Mouse (Mus musculus) mouse trophoblast stem cell (cell line): ENCODE results near the gene Psg27.
"Not testable (repeated sequence)": the region's sequence is repeated elsewhere in the genome, so short reads cannot be mapped to it uniquely, and the experiment has no call there.

Source experiments
- in situ Hi-C, 2 experiments: fragments of 300-500 bp; cut with MseI, MboI; formaldehyde crosslinking; loops; 2 replicates in 1 of 2; 3 replicates in 1 of 2; pipeline ENCODE4 v1.15.1; 2025

Gene Psg27

GRCm38 (mm10) chr7:18567205-18567604 lies at the start of gene Psg27:
Gene Psg27, minus strand, starts transcription at chr7:18567305.
- in situ Hi-C loops, result loop anchor here in 1 of 2 experiments (10.0 kb wide), 1 partner anchor 58 kb away; no protein-coding TSS in a partner anchor

- in situ Hi-C loops, result not testable (repeated sequence)
These were observed 49.3 kb upstream of the Psg27 start, which contains the start of gene Psg23 for GRCm38 (mm10) chr7:18616401-18616800. Gene Psg23, minus strand, starts transcription at chr7:18616501.

- in situ Hi-C loops, result loop anchor here in 1 of 2 experiments (10.0 kb wide), 1 partner anchor 65 kb away; no protein-coding TSS in a partner anchor
These were observed 7.3 kb downstream of the Psg27 start for GRCm38 (mm10) chr7:18559850-18560249.

- in situ Hi-C loops, result not testable (repeated sequence)
These were observed 11.4 kb downstream of the Psg27 start for GRCm38 (mm10) chr7:18555751-18556150.

- in situ Hi-C loops, result no loop called here
These were observed 33.7 kb downstream of the Psg27 start for GRCm38 (mm10) chr7:18533420-18533819.

- in situ Hi-C loops, result no loop called here
These were observed 34.9 kb downstream of the Psg27 start, which contains the start of gene Psg25 for GRCm38 (mm10) chr7:18532169-18532568. Gene Psg25, minus strand, starts transcription at chr7:18532269.

- in situ Hi-C loops, result no loop called here
These were observed 42.4 kb downstream of the Psg27 start for GRCm38 (mm10) chr7:18524668-18525067.

- in situ Hi-C loops, result not testable (repeated sequence)
These were observed 54.3 kb downstream of the Psg27 start for GRCm38 (mm10) chr7:18512848-18513247.

GRCm38 (mm10) chr7:18512417-18512816 lies 54.7 kb downstream of the Psg27 start:
- in situ Hi-C loops, result not testable (repeated sequence)

- in situ Hi-C loops, result no loop called here
These were observed 55.6 kb downstream of the Psg27 start for GRCm38 (mm10) chr7:18511479-18511878.
